23 mouse cellular contexts compared by ENCODE assay signal in the genomic region with DNA sequence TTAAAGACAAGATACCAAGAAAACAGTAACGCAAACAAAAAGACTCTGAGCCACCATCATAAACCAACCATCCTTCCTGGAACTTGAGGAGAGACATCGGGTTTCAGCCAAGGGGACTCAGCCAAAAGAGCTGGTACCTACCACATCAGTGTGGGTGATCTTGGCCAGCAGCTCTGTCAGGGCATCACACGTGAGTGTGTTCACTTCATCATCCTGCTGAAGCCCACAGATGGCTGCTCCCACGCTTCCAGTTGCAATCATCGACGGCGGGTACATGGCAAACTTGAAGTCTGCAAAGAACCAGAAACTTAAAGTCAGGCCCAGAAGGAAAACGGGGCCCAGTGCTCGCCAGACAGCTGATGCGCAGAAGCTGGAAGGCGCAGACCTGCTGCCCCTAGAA.
"Had no signal": no experiment of that assay in that cellular context is flagged by ENCODE, and none has a peak within 500 bp of the region (broad histone marks: within the 10 kb centered on the region; RNA-seq: fewer than 3 reads in every experiment).

No protein-coding gene starts in this region.

- H3K4me3 ChIP-seq: heart, adult 2 months; heart, embryonic 13.5 days; heart, embryonic 15.5 days; hindbrain, embryonic 13.5 days; hindbrain, embryonic 15.5 days; layer of hippocampus, adult 2 months; left cerebral cortex, adult 2 months; liver, embryonic 13.5 days had no signal

- H3K36me3 ChIP-seq: hindbrain, embryonic 13.5 days; hindbrain, embryonic 15.5 days had no signal

- H3K27me3 ChIP-seq: heart, embryonic 13.5 days; heart, embryonic 15.5 days; hindbrain, embryonic 13.5 days; hindbrain, embryonic 15.5 days; liver, embryonic 13.5 days had no signal

- H3K27ac ChIP-seq: heart, adult 2 months; heart, embryonic 13.5 days; heart, embryonic 15.5 days; hindbrain, embryonic 13.5 days; hindbrain, embryonic 15.5 days; hindbrain, postnatal 0 days; layer of hippocampus, adult 2 months; left cerebral cortex, adult 2 months; liver, embryonic 13.5 days had no signal

- DNase-seq: forebrain, postnatal 0 days; gastrocnemius, postnatal 14 days; gastrocnemius, postnatal 36 days; heart, adult 11 months; heart, adult 2 months; heart, postnatal 14 days; heart, postnatal 36 days; kidney, adult 11 months; kidney, adult 8-10 months; kidney, postnatal 10 days; kidney, postnatal 4 days; liver; liver, embryonic 13.5 days had no signal

- ATAC-seq: forebrain, postnatal 0 days; hindbrain, postnatal 0 days; intestine, embryonic 16.5 days had no signal

- H3K4me2 ChIP-seq: heart, embryonic 11.5 days; heart, embryonic 13.5 days; heart, embryonic 15.5 days; hindbrain, embryonic 13.5 days; hindbrain, embryonic 15.5 days; liver, embryonic 11.5 days; liver, embryonic 13.5 days had no signal

- H3K9ac ChIP-seq: forebrain, postnatal 0 days; heart, embryonic 13.5 days; heart, embryonic 15.5 days; hindbrain, embryonic 13.5 days; hindbrain, embryonic 15.5 days; liver, embryonic 13.5 days had no signal

- H3K9me3 ChIP-seq: heart, embryonic 13.5 days; heart, embryonic 15.5 days; hindbrain, embryonic 13.5 days; hindbrain, embryonic 15.5 days; liver, embryonic 13.5 days had no signal
